ENCODE assay signal across 11 mouse cellular contexts in the genomic region with DNA sequence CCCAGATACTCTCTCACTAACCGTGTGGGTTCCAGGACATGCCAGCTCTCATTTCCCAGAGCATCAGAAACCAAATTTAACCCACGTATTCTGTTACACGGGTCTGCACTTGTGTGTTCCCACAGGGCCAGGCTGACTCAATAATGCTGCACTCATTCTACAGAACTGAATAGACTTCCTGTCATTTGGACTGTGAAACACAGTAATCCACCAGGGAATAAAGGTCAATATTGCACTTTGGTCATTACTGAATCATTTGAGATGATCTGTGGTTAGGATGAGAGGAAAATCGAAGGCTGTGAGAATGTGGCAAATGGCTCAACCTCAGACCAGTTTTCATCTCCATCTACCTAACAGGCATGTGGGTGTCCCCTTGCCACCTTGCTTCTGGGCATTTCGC.
"Had no signal": no experiment of that assay in that cellular context is flagged by ENCODE, and none has a peak within 500 bp of the region (broad histone marks: within the 10 kb centered on the region; RNA-seq: fewer than 3 reads in every experiment).

No protein-coding gene starts in this region.

- H3K4me3 ChIP-seq: left cerebral cortex, adult 2 months; limb, embryonic 15.5 days; midbrain, embryonic 12.5 days had no signal

- ATAC-seq: midbrain, embryonic 16.5 days had no signal

- H3K27ac ChIP-seq: left cerebral cortex, adult 2 months; limb, embryonic 15.5 days; midbrain, embryonic 12.5 days had no signal

- H3K27me3 ChIP-seq: limb, embryonic 15.5 days had no signal

- H3K4me2 ChIP-seq: limb, embryonic 15.5 days; midbrain, embryonic 12.5 days had no signal

- H3K9ac ChIP-seq: limb, embryonic 15.5 days; midbrain, embryonic 12.5 days had no signal

- H3K9me3 ChIP-seq: limb, embryonic 15.5 days; midbrain, embryonic 12.5 days had no signal

- DNase-seq: kidney, adult 18-20 months; kidney, postnatal 10 days; kidney, postnatal 4 days; lung, adult 18-20 months; spleen, adult 18-20 months; thymus, adult 18-20 months; thymus, postnatal 14 days had no signal
